Mouse (Mus musculus) kidney, embryonic 14.5 days (tissue): ENCODE data around the gene Rnase4. TPM values are rescaled to one million over a fixed set of nuclear protein-coding genes. Genes with fewer than 3 reads are reported as not detected.

Experiments used
- ATAC-seq: fragments of 200-750 bp; cut with Nextera tagmentation; 2 replicates; pipeline ENCODE4 v1.8.0; 2017; ENCODE audit warnings: moderate number of reproducible peaks, mild to moderate bottlenecking, moderate TSS enrichment, moderate library complexity; ENCODE audit not compliant: low FRiP score, low TSS enrichment
- H3K27ac ChIP-seq: fragments of 300-500 bp; sonication (generic); 2 replicates; pipeline ENCODE4 v1.5.1; 2014; ENCODE audit warnings: low read depth, mild to moderate bottlenecking, low read length, moderate library complexity, mixed read lengths
- H3K27me3 ChIP-seq: fragments of 300-500 bp; sonication (generic); 2 replicates; pipeline ENCODE4 v1.6.1; 2014; ENCODE audit warnings: mild to moderate bottlenecking, low read length; ENCODE audit not compliant: control insufficient read depth, insufficient read depth
- H3K36me3 ChIP-seq: fragments of 300-500 bp; sonication (generic); 2 replicates; pipeline ENCODE4 v1.6.1; 2014; ENCODE audit warnings: low read length, mixed read lengths; ENCODE audit not compliant: control insufficient read depth, insufficient read depth
- H3K4me1 ChIP-seq: fragments of 300-500 bp; sonication (generic); 2 replicates; pipeline ENCODE4 v1.6.1; 2014; ENCODE audit warnings: low read length, mixed read lengths; ENCODE audit not compliant: control insufficient read depth, insufficient read depth
- H3K4me2 ChIP-seq: fragments of 300-500 bp; sonication (generic); replicated peaks from 2 replicates; pipeline ENCODE4 v1.6.1; 2014; ENCODE audit warnings: low read depth, mild to moderate bottlenecking, low read length
- H3K4me3 ChIP-seq: fragments of 300-500 bp; sonication (generic); 2 replicates; pipeline ENCODE4 v1.5.1; 2014; ENCODE audit warnings: mild to moderate bottlenecking, low read length
- H3K9ac ChIP-seq: fragments of 300-500 bp; sonication (generic); 2 replicates; pipeline ENCODE4 v1.6.1; 2014; ENCODE audit warnings: low read depth, mild to moderate bottlenecking, low read length, moderate library complexity
- H3K9me3 ChIP-seq: fragments of 300-500 bp; sonication (generic); 2 replicates; pipeline ENCODE4 v1.6.1; 2016; ENCODE audit warnings: low read length; ENCODE audit not compliant: control insufficient read depth
- WGBS: fragments of 180-500 bp; shearing (Covaris S2); extraction: QIAGEN DNeasy Blood & Tissue Kit; methylation state at CpG from one replicate; pipeline ENCODE4 v1.1.7; 2014; 5-methylcytosine and 5-hydroxymethylcytosine counted together
- polyA plus RNA-seq: library from polyadenylated mRNA; unstranded; fragments of >200 nt; fragmentation: Nextera tagmentation; extraction: Ambion mirVana; gene quantifications from 2 replicates; pipeline ENCODE4 v1.2.1, GENCODE M21; 2014

The Rnase4 gene
- 38.9 and 41.8 TPM in 2 replicates for polyA plus RNA-seq

DNA sequence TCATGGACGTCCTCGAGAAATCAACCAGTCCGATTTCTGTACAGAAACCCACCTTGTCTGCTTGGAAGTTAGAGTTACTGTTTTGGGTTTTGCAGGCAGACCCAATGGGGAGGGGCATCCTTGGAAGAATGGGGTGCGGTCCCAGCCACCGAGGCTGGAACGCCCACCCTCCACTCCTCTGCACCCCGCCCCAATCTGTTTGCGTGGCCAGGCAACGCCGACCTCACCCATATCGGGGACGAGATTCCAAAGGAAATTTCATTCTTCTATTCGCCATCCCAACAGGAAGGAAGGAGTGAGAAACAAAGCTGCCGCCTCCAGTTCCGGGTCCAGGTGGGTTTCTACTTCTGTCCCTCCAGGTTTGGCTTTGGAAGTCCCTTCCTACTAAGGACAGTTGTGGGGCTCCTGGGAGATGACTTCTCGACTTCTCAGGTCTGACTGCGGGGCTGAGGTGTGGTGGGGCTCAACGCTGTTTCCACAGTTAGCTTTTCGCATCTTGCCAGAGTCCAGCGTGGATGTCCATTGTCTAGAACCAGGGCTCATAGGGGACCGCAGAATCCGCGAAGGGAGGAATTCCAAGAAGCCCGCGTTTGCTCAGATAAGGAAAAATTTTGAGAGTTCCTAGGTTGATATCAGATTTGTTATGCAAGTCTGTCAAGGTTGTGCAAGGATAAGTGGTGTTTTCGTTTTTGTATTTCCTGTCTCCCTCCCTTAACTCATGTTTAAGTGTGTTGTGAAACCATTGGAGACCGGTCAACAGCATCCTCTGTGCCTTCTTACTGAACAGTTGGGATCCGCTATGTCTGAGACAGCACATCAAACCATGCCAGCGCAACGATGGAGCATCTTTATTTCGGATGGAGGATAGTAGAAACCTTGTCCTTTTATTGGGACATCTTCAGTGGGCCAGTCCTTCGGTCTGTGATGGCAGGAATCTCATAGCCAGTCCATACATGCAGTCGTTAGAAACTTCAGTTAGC, at the start of gene Rnase4, which contains the start of gene Ang:
TSS of gene Rnase4 (plus strand) at position 157 of the 980 bp plus-strand sequence.
TSS of gene Ang (plus strand) at position 230 of the 980 bp plus-strand sequence.
- Histone ChIP-seq H3K9ac (peak within 1 kb of the TSS; percentile 66), H3K27me3 (no peaks in the 10 kb centered on the region), H3K4me1 (peaks cover 7% of the 10 kb centered on the region; the same call in 1 of the 2 replicates), H3K36me3 (no peaks in the 10 kb centered on the region), H3K27ac (peak within 1 kb of the TSS; percentile 84), H3K9me3 (no peaks in the 10 kb centered on the region), H3K4me2 (peak within 1 kb of the TSS; percentile 72), H3K4me3 (peak within 1 kb of the TSS; percentile 71)
- 8% methylated on average over 33 of the region's 33 CpGs for WGBS
- peak; percentile 35; the same call in 1 of the 2 replicates for ATAC-seq

DNA sequence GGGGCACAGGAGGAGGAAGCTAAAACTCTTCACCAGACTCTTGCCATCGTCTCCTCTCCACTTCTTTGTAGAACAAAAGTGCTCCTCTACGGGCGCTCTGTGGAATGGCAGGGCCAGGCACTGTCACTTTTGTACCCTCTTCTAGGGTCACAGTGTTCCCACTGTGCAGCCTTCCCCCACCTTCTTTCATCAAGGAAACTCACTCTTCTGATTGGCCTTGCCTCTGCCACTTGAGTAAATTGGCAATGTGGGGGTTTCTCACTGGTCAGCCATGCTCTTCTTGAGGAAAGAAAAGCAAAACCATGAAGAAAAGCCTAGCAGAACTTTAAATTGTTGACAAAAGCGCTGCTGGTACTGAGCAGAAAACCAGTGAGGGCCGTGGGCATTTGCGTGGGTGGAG, 49.1 kb upstream of the Rnase4 start, which contains the start of gene Rnase9:
TSS of gene Rnase9 (minus strand) at position 101 of the 400 bp plus-strand sequence.
- no peaks in the 10 kb centered on the region for H3K9me3 ChIP-seq
- no peak for ATAC-seq
- H3K4me2 ChIP-seq: no peak within 1 kb of the TSS
- no peaks in the 10 kb centered on the region for H3K36me3 ChIP-seq
- no peak within 1 kb of the TSS for H3K9ac ChIP-seq
- WGBS: 77% methylated on average over 6 of the region's 6 CpGs
- H3K27me3 ChIP-seq: no peaks in the 10 kb centered on the region
- H3K4me1 ChIP-seq: no peaks in the 10 kb centered on the region
- no peak within 1 kb of the TSS for H3K27ac ChIP-seq
- no peak within 1 kb of the TSS for H3K4me3 ChIP-seq

DNA sequence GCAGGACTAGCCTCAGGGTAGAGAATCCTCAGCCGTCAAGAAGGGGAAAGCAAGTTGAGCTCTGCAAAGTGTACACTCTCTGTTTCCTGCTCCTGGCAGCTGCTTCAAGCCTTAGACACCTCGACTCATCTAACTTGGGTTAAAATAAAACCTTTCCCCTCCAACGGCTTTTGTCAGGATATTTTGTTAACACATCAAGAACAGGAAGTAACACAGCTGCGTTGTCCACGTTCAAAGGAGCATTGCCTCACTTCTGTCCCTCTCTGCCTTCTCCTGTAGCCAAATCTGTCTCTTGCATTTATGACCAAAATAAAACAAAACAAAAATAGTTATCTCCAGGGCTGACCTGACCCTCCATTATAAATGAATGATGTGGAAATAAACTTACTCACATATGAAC, 43.0 kb upstream of the Rnase4 start:
- WGBS: 25% methylated on average over 5 of the region's 5 CpGs
- no peak for ATAC-seq
- H3K9me3 ChIP-seq: no peaks in the 10 kb centered on the region

DNA sequence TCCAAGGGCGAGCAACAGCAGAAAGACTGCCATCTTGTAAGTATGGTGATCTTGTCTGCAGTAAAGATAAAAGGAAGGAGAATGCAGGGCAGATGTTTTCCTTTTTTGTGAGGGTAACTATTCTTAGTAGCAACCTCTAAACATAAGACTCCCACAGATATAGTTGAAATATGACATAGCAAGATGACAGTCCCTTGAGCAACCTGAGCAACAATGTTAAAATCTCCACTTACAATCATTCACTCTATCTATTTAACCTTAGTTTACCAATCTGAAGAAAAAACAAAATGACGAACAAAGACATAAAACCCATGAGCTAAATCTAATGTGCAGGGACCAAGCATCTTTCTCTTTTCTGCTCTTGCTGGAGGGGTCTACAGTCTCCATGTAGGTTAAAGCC, 40.8 kb upstream of the Rnase4 start, which contains the start of gene Rnase11:
TSS of gene Rnase11 (minus strand) at position 101 of the 400 bp plus-strand sequence.
- no peak within 1 kb of the TSS for H3K27ac ChIP-seq
- H3K27me3 ChIP-seq: no peaks in the 10 kb centered on the region
- H3K9ac ChIP-seq: no peak within 1 kb of the TSS
- ATAC-seq: no peak
- H3K4me1 ChIP-seq: no peaks in the 10 kb centered on the region; the same call in 1 of the 2 replicates
- no peaks in the 10 kb centered on the region for H3K9me3 ChIP-seq
- WGBS: 87% methylated on average over 2 of the region's 2 CpGs
- no peaks in the 10 kb centered on the region for H3K36me3 ChIP-seq
- H3K4me2 ChIP-seq: no peak within 1 kb of the TSS
- no peak within 1 kb of the TSS for H3K4me3 ChIP-seq

More for the DNA sequence above, 43.0 kb upstream of the Rnase4 start:
- Histone ChIP-seq H3K4me3 (no peak overlapping the region), H3K27me3 (no peaks in the 10 kb centered on the region), H3K4me2 (no peak overlapping the region), H3K9ac (no peak overlapping the region), H3K27ac (no peak overlapping the region), H3K4me1 (no peaks in the 10 kb centered on the region; the same call in 1 of the 2 replicates), H3K36me3 (no peaks in the 10 kb centered on the region)

DNA sequence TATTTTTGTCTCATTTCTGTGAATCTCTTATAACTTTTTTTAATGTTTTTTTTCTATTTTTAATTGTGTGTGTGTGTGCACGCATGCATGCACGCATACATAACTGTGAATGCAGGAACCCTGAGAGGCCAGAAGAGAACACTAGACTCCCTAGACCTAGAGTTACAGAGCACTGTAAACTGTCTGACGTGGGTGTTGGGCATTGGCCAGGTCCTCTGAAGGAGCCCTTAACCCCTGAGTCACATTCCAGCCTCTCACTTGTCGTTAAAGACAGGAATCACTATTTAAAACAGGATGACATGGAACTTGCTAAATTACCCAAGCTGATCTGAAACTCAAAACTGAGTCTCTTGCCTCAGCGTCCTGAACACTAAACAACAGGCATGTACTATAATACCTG, 38.9 kb upstream of the Rnase4 start:
- Histone ChIP-seq H3K4me1 (no peaks in the 10 kb centered on the region; the same call in 1 of the 2 replicates), H3K4me3 (no peak overlapping the region), H3K9me3 (no peaks in the 10 kb centered on the region), H3K27me3 (no peaks in the 10 kb centered on the region), H3K9ac (no peak overlapping the region), H3K4me2 (no peak overlapping the region), H3K36me3 (no peaks in the 10 kb centered on the region), H3K27ac (no peak overlapping the region)
- ATAC-seq: no peak
- WGBS: 37% methylated on average over 5 of the region's 5 CpGs

DNA sequence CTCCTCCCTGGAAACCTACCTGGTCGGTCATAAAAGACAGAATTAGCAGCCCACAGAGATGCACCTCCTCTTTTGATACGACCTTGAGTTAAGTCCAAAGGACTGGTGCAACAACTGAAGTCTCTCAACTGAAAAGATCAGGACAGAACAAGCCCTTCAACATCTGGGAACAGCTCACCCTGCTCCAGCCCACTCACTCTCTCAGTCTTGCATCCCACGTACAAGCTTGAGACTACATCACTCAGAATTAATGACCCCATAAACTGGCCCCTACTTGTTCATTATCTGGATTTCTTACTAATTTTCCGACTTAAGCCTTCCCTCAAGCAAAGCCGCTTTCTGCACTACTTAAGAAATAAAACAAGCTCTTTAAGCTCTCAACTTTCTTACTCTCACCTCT, 37.7 kb upstream of the Rnase4 start:
- H3K27me3 ChIP-seq: no peaks in the 10 kb centered on the region
- no peak overlapping the region; the same call in 1 of the 2 replicates for H3K27ac ChIP-seq
- WGBS: 22% methylated on average over 5 of the region's 5 CpGs
- no peaks in the 10 kb centered on the region for H3K36me3 ChIP-seq
- ATAC-seq: peak; percentile 81
- H3K4me2 ChIP-seq: no peak overlapping the region
- no peaks in the 10 kb centered on the region for H3K9me3 ChIP-seq
- no peak overlapping the region for H3K4me3 ChIP-seq
- peaks cover 3% of the 10 kb centered on the region; the same call in 1 of the 2 replicates for H3K4me1 ChIP-seq
- H3K9ac ChIP-seq: no peak overlapping the region

DNA sequence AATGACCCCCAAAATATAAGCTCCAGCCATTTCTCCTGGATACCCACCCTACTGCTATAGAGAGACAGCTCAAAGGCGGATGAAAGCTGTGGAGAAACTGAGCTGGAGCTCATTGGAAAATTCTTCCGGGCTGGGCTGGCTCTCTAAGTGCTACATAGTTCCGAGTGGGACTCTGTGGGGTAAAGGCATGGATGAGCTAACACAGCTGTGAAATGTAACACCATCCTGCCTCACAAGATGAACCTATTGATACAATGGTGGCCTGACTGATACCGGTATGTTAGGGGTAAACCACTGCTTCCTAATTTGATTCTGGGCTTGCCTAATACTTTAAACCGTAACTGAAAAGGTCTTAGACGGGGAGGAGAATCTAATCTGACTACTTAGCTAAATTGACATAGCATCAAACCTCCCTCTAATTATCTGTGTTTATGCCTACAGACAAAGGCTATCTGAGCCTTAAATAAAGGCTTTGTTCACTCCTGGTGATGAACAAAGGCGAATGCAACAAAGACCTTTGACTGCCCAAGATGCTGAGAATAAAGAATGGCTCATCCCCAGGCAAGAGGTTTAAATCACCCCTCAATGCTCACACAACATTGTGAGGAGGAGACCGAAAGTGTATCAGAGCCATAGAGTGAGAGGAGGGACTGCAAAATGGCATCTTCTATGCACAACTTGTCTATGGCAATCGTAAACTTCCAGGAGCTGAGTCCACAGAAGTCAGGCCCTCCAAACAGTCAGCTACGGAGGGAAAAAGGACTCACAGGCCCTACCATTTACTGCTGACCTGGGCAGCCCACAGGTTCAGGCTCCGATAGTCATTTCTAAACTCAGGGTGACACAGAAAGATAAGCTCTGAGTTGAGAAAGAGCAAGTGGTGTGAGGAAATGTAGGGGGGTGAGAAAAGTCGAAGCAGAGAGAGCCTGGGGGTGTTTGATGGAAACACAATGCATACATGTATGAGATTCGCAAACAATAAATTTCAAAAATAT, 36.3 kb upstream of the Rnase4 start:
- H3K9ac ChIP-seq: no peak overlapping the region
- H3K27ac ChIP-seq: peak overlapping the region; percentile 0; the same call in 1 of the 2 replicates
- 57% methylated on average over 13 of the region's 13 CpGs for WGBS
- H3K4me2 ChIP-seq: no peak overlapping the region
- H3K4me1 ChIP-seq: peaks cover 3% of the 10 kb centered on the region; the same call in 1 of the 2 replicates
- H3K4me3 ChIP-seq: no peak overlapping the region
- H3K27me3 ChIP-seq: no peaks in the 10 kb centered on the region
- H3K9me3 ChIP-seq: no peaks in the 10 kb centered on the region
- no peaks in the 10 kb centered on the region for H3K36me3 ChIP-seq
- ATAC-seq: peak; percentile 29; the same call in 1 of the 2 replicates

DNA sequence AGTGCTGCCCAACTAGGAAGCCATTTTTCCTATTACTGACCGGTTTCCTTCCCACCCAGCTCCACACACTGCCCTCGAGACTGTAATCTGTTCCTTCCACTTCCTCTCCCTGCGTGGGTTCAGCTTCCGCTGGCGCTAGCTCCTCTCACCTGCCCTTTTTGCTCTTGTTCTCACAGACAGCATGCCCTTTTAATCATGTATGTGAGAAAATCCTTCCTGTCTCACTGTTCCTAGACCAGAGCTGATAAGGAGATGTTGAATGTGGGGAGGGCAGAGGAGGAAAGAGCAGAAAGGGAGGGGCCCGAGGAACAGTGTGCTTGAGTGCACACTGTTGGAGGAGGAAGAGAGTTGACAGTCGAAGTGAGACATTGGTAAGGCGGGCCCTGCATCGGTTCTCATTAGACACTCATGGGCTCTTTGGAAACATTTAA, 33.5 kb upstream of the Rnase4 start, which contains the start of gene Rnase12:
TSS of gene Rnase12 (minus strand) at position 261 of the 431 bp plus-strand sequence.
- no peak within 1 kb of the TSS for H3K9ac ChIP-seq
- H3K4me2 ChIP-seq: peak within 1 kb of the TSS; percentile 22
- peak; percentile 55; the same call in 1 of the 2 replicates for ATAC-seq
- no peak within 1 kb of the TSS for H3K4me3 ChIP-seq
- no peaks in the 10 kb centered on the region for H3K9me3 ChIP-seq
- H3K36me3 ChIP-seq: no peaks in the 10 kb centered on the region
- WGBS: 43% methylated on average over 9 of the region's 9 CpGs
- no peaks in the 10 kb centered on the region for H3K27me3 ChIP-seq
- H3K4me1 ChIP-seq: peaks cover 3% of the 10 kb centered on the region; the same call in 1 of the 2 replicates
- H3K27ac ChIP-seq: peak within 1 kb of the TSS; percentile 42; the same call in 1 of the 2 replicates
